25 mouse cellular contexts compared by ENCODE assay signal in the genomic region with DNA sequence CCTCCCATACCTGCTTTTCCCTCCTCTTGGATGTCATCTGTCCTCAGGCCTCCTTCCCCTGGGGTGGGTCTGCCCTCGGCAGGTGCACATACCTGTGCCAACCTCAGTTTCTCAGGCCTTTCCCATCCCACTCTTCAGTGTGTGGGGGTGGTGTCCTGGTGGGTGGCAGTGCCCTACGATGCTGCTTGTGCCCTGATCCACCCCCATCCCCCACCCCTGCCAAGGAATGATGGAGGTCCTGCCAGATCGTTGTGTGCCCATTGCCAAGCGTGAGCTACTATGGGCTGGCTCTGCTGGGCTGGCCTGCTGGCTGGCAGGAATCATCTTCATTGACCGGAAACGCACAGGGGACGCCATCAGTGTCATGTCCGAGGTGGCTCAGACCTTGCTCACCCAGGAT. TPM values are rescaled to one million over a fixed set of nuclear protein-coding genes. Genes with fewer than 3 reads are reported as not detected.
A peak's percentile ranks its signal among the peaks of the same experiment; 100 is the strongest.
DNase-seq lines count a peak whose midpoint lies in the region; TF ChIP-seq lines count a peak whose summit lies in the region.
"Had no signal": no experiment of that assay in that cellular context is flagged by ENCODE, and none has a peak within 500 bp of the region (broad histone marks: within the 10 kb centered on the region; RNA-seq: fewer than 3 reads in every experiment).

No protein-coding gene starts in this region.

- 89% methylated on average over 8 of the region's 8 CpGs for WGBS in kidney, adult 2 months
- 91% methylated on average over 8 of the region's 8 CpGs for WGBS in bone marrow, adult 2 months

- H3K27me3 ChIP-seq in kidney, adult 2 months (replicated peaks; ENCODE audit: control insufficient read depth, insufficient read depth, low read length) = no peaks in the 10 kb centered on the region
- H3K27me3 ChIP-seq in E14TG2a.4 (ENCODE audit: insufficient read depth, low read length) = no peaks in the 10 kb centered on the region
- H3K27me3 ChIP-seq: CH12.LX; embryonic facial prominence, embryonic 12.5 days; embryonic facial prominence, embryonic 15.5 days; heart, embryonic 12.5 days; heart, embryonic 15.5 days; intestine, embryonic 15.5 days had no signal

- peaks cover 16% of the 10 kb centered on the region for H3K4me1 ChIP-seq in kidney, adult 2 months (ENCODE audit: control insufficient read depth, insufficient read depth, low read length)
- H3K4me1 ChIP-seq in E14TG2a.4 (replicated peaks; ENCODE audit: low read depth, low read length) = peaks cover 91% of the 10 kb centered on the region
- H3K4me1 ChIP-seq in bone marrow, adult 2 months (ENCODE audit: control insufficient read depth, insufficient read depth, low read length) = peaks cover 8% of the 10 kb centered on the region; the same call in 1 of the 2 replicates

- no peak for TF ChIP-seq POLR2A in kidney, adult 2 months (IDR thresholded peaks at IDR 0.05; ENCODE audit: low read depth, low read length)
- TF ChIP-seq POLR2A in bone marrow, adult 2 months (IDR thresholded peaks at IDR 0.05; ENCODE audit: borderline replicate concordance, control insufficient read depth, low read depth, low read length) = 0 out of 2 replicates have a peak, but pooled peaks have one; percentile 22

- no peaks in the 10 kb centered on the region; the same call in 1 of the 2 replicates for H3K36me3 ChIP-seq in kidney, adult 2 months (ENCODE audit: control insufficient read depth, insufficient read depth, low read length)
- peaks cover 78% of the 10 kb centered on the region for H3K36me3 ChIP-seq in E14TG2a.4 (ENCODE audit: insufficient read depth, low read length)

- H3K4me3 ChIP-seq in kidney, adult 2 months (ENCODE audit: insufficient read depth, low read depth, low read length) = no peak overlapping the region
- 0 out of 2 replicates have a peak overlapping the region, but pooled peaks have one; percentile 4 for H3K4me3 ChIP-seq in E14TG2a.4 (replicated peaks; ENCODE audit: low read length)
- H3K4me3 ChIP-seq in bone marrow, adult 2 months (replicated peaks; ENCODE audit: control insufficient read depth, low read depth, low read length) = no peak overlapping the region
- H3K4me3 ChIP-seq: embryonic facial prominence, embryonic 12.5 days; embryonic facial prominence, embryonic 15.5 days; gastrocnemius, adult 2 months; heart, embryonic 12.5 days; heart, embryonic 15.5 days; hindbrain, embryonic 10.5 days; intestine, embryonic 15.5 days had no signal

- no peak overlapping the region for H3K27ac ChIP-seq in kidney, adult 2 months (ENCODE audit: insufficient read depth, low read depth, low read length)
- no peak overlapping the region for H3K27ac ChIP-seq in bone marrow, adult 2 months (ENCODE audit: control insufficient read depth, insufficient read depth, low read depth, low read length, poor library complexity)
- H3K27ac ChIP-seq: embryonic facial prominence, embryonic 12.5 days; embryonic facial prominence, embryonic 15.5 days; gastrocnemius, adult 2 months; heart, embryonic 15.5 days; hindbrain, embryonic 10.5 days; hindbrain, embryonic 14.5 days; intestine, embryonic 15.5 days had no signal

- peak; percentile 52 to 57 for DNase-seq in cerebellum, postnatal 10 days
- DNase-seq in cerebellum, postnatal 36 days = no peak
- DNase-seq in kidney, postnatal 10 days = peak; percentile 13
- no peak for DNase-seq in kidney, adult 2 months
- DNase-seq in testis, postnatal 14 days (ENCODE audit: low spot score) = no peak
- DNase-seq: adrenal gland, adult 8-10 months; adrenal gland, postnatal 25 days; B cell, adult 2 months; cerebellum, adult 8-10 months; forebrain, postnatal 0 days; gastrocnemius, adult 2 months; gastrocnemius, postnatal 14 days; heart, adult 18-20 months; heart, postnatal 10 days; heart, postnatal 36 days had no signal

- no peaks in the 10 kb centered on the region for H3K9me3 ChIP-seq in E14TG2a.4 (ENCODE audit: low read length)
- H3K9me3 ChIP-seq: embryonic facial prominence, embryonic 12.5 days; embryonic facial prominence, embryonic 15.5 days; heart, embryonic 12.5 days; heart, embryonic 15.5 days; hindbrain, embryonic 10.5 days; intestine, embryonic 15.5 days had no signal

- no peak for TF ChIP-seq CTCF in kidney, adult 2 months (conservative IDR thresholded peaks at IDR 0.05; ENCODE audit: insufficient read depth, insufficient read length, low read depth, low read length)
- no peak for TF ChIP-seq CTCF in E14TG2a.4 (conservative IDR thresholded peaks at IDR 0.05; ENCODE audit: low read length)
- no peak for TF ChIP-seq CTCF in bone marrow, adult 2 months (IDR thresholded peaks at IDR 0.05; ENCODE audit: control insufficient read depth, insufficient read depth, low read length)

RNA-seq across cellular contexts. Expression of a gene that starts 4.7 kb away (rescaled TPM):
- polyA plus RNA-seq in kidney, adult 2 months (2012; rRNA removed) = 5.1 and 5.3 TPM in 2 replicates
- polyA plus RNA-seq in bone marrow, adult 2 months (2011; ENCODE audit: insufficient read depth, insufficient read length, low replicate concordance, missing spikeins) = 4.2 and 7.2 TPM in 2 replicates

RNA-seq across cellular contexts. Expression of a gene that starts 7.0 kb away (rescaled TPM):
- polyA plus RNA-seq in kidney, adult 2 months (2012; rRNA removed) = 245 and 294 TPM in 2 replicates
- 37.4 and 66.7 TPM in 2 replicates for polyA plus RNA-seq in bone marrow, adult 2 months (2011; ENCODE audit: insufficient read depth, insufficient read length, low replicate concordance, missing spikeins)

RNA-seq across cellular contexts. Expression of a gene that starts 7.6 kb away (rescaled TPM):
- 208 and 256 TPM in 2 replicates for polyA plus RNA-seq in kidney, adult 2 months (2012; rRNA removed)
- polyA plus RNA-seq in bone marrow, adult 2 months (2011; ENCODE audit: insufficient read depth, insufficient read length, low replicate concordance, missing spikeins) = 36.4 and 42.3 TPM in 2 replicates

RNA-seq across cellular contexts. Expression of a gene that starts 13.4 kb away (rescaled TPM):
- polyA plus RNA-seq in kidney, adult 2 months (2012; rRNA removed) = 2.1 TPM in 2 replicates
- polyA plus RNA-seq in bone marrow, adult 2 months (2011; ENCODE audit: insufficient read depth, insufficient read length, low replicate concordance, missing spikeins) = 12.2 and 16.3 TPM in 2 replicates

RNA-seq across cellular contexts. Expression of a gene that starts 17.3 kb away (rescaled TPM):
- polyA plus RNA-seq in kidney, adult 2 months (2012; rRNA removed) = 118 and 123 TPM in 2 replicates
- 12.6 and 16.6 TPM in 2 replicates for polyA plus RNA-seq in bone marrow, adult 2 months (2011; ENCODE audit: insufficient read depth, insufficient read length, low replicate concordance, missing spikeins)

Comparison
In these comparisons a context has a peak if more than half of its experiments do, and no peak if none do; other contexts are left out.
1. DNase-seq: peak in cerebellum, postnatal 10 days (2 of 2) and kidney, postnatal 10 days (single experiment); none in cerebellum, postnatal 36 days (0 of 2), kidney, adult 2 months (single experiment) and testis, postnatal 14 days (single experiment).